Mouse (Mus musculus): Measurements from ENCODE around the gene Myo1f.

Myo1f gene

GRCm38 (mm10) chr17:33555223-33555855 is at the start of gene Myo1f:
Gene Myo1f (plus strand): TSS chr17:33555707.
- DNase-seq (ENCODE audit: low read depth), result peak; percentile 56

DNA sequence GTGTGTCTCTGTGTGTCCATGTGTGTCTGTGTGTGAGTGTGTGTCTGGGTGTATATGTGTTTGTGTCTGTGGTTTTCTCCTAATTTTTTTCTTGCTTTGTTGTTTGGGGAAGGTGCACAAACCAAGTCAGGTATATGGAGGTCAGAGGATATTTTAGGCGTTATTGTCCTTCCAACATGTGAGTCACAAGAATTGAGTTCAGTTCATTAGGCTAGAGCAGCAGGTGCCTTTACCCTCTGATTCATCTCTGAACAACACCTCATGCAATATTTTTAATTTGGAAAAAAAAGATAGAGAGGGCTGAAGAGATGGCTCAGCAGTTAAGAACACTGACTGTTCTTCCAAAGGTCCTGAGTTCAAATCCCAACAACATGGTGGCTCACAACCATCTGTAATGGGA is 47.1 kb upstream of the Myo1f start:
- no peak for DNase-seq (ENCODE audit: low read depth)

GRCm38 (mm10) chr17:33510172-33510571 is 45.3 kb upstream of the Myo1f start:
- no peak for DNase-seq (ENCODE audit: low read depth)

DNA sequence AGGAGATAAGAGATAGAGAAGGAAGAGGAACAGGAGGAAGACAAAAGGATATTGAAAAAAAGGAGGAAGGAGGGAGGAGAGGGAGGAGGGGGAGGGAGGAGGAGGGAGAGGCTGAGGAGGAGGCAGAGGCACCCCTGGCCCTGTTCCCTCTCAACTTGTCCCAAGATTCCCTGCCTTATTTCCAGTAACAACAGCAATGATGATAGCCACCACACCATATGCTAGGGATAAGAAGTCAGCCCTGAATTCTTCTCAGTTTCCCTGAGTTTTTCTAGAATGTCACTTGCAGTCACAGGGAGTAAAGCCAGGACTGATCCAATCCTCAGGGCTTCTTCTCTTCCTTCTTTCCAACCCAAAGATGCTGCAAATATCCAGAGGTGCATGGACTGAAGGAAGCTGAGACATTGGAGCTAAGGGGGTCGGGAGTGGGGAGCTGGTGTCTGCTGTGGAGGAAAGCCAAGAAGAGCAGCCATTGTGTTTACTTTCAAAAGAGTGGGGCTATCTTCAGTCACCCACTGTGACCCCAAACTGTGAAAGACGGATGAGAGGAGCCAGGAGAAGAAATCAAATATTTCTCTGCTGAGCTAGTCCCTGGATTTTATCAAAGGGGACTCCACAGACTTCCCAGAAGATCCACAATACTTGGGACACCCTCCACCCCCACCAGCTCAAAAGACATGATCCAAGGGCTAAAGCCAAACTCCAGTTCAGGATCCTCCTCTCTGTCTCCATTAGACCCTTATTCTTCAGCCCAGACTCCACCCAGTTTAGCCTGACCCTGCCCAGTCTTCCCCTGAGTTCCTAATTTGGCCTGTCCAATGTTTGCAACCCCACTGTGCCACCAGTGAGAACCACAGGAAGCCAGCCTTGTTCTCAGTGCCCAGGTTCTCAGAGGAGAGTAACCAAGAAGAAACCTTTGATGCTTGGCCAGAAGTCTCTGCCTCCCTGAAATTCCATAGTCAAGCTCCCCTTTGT is 42.8 kb upstream of the Myo1f start:
- DNase-seq (ENCODE audit: low read depth), result no peak

DNA sequence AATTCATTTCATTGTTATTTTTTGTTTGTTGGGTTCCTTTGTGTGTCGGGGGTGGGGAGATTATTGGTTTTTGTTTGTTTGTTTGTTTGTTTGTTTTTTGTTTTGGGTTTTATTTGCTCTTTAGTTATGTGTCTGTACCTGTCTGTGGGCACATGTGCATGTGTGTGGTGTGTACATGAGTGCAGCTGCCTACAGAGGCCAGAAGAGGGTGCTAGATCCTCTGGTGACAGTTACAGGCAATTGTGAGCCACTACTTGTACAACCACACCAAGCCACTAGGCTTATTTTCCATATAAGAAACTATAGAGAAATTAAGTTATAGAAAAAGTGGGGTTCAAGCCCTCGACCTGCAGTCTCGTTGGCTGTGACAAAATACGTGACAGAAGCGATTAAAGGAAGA is 41.6 kb upstream of the Myo1f start:
- peak; percentile 35 for DNase-seq (ENCODE audit: low read depth)

GRCm38 (mm10) chr17:33520366-33520765 is 35.1 kb upstream of the Myo1f start:
- DNase-seq (ENCODE audit: low read depth), result no peak

DNA sequence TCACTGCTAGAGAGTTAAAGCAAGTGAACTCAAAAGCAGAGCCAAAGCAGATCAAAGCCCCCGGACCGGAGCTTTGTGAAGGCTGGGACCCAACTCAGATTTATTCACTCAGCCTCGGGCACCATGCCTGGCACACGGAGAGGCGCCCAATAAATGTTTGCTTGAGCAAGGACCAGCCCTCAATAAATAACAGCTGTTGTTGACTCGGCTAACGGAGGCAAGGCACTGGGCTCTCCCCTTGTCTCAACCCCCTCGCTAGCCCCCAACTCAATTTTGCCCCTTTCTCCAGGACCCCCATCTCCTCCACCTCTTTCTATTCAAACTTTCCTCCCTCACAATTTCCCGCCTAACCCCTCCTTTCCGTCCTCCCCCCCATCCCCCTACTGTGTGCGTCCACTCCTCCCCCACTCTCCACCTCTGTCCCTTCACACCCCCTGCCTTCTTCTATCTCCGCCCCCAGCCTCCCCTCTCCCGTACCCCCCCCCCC is 32.0 kb upstream of the Myo1f start:
- peak; percentile 38 for DNase-seq (ENCODE audit: low read depth)

DNA sequence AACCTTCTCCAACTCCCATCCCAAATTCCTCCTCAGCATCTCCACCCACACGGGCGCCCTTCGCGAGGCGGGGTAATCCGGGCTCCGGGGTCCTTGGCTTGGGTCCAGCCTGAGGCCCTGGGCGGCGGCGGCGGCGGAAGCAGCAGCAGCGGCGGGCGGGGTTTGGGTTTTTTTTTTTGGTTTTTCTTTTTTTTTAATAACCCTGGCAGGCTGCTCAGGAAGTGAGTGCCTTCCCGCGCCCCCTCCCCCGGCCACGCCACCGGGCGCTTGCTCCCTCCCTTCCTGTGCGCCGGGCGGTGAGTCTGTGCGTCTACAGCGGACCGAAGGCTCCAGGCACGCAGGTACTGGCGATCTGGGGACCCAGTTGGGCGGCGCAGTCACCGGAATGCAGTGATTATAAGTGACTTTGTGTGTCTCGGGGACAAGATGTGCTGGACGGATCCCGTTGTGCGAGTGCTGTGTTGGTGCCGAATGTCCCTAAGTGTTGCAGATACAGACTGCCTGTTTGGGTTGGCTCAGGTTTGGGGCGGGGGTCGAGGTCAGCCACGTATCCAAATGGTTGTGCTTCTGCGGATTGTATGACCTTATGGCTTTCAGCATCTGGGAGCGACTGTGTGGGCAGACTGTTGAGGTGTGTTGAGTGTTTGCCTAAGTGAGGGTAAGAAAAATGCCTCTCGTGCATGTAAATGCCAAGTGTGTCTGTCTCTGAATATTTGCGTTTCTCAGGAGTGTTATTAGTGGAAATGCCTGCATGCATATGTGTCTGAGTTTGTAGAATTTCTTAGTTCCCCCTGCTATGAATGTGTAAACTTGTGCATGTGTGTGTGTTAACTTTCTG is 31.4 kb upstream of the Myo1f start, which contains the start of gene Adamts10:
Gene Adamts10 (plus strand): TSS at position 287 of the 838 bp plus-strand sequence.
- peak; percentile 83 for DNase-seq (ENCODE audit: low read depth)

GRCm38 (mm10) chr17:33524806-33525373 is 30.6 kb upstream of the Myo1f start:
- peak; percentile 27 for DNase-seq (ENCODE audit: low read depth)

GRCm38 (mm10) chr17:33526506-33526905 is 29.0 kb upstream of the Myo1f start:
- DNase-seq (ENCODE audit: low read depth), result no peak

DNA sequence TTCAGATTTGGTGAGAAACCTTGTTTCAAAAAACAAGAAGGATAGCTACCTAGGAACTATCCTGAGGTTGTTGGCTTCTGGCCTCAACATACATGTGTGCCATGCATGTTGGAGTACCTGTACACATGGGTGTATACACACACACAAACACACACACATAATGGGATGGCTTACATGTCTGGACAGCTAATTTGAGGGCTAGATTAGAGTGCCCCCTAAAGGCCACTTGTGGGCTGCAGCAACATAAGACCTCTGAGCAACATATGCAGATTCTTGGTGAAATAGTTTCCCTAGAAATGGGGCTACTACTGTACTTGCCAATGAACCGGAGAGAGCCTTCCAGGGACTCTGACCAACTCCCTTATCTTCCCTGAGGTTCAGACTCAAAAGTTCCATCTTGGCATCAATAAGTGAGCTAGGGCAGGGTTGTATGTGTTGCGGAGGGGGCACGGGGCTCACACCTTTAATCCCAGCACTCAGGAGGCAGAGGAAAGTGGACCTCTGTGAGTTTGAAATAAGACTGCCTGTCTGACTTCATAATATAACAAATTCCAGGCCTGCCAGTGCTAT is 16.3 kb upstream of the Myo1f start:
- peak; percentile 76 for DNase-seq (ENCODE audit: low read depth)

DNA sequence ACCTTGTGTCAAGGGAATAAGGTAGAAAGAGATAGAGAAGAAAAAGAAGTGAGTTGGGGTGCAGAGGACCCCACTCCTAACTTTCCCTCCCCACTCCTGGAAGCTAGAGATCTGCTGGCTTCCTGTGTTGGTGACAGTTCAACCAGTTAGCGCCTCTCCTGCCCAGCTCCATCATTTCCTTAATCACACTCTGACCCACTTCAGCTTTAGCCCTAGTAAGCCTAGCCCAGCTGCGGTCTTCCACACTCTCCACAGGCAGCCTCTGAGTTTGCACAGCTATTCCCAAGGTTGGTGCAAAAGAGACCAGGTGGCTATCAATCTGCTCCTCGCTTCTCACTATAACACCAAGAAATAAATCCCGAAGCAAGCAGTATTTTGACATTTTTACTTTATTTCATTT is 15.6 kb upstream of the Myo1f start:
- DNase-seq (ENCODE audit: low read depth), result no peak

- DNase-seq (ENCODE audit: low read depth), result no peak
These were observed 6.3 kb upstream of the Myo1f start for GRCm38 (mm10) chr17:33549212-33549611.

GRCm38 (mm10) chr17:33550388-33550787 is 5.1 kb upstream of the Myo1f start:
- DNase-seq (ENCODE audit: low read depth), result no peak

- no peak for DNase-seq (ENCODE audit: low read depth)
These were observed 3.4 kb upstream of the Myo1f start for GRCm38 (mm10) chr17:33552113-33552512.

DNA sequence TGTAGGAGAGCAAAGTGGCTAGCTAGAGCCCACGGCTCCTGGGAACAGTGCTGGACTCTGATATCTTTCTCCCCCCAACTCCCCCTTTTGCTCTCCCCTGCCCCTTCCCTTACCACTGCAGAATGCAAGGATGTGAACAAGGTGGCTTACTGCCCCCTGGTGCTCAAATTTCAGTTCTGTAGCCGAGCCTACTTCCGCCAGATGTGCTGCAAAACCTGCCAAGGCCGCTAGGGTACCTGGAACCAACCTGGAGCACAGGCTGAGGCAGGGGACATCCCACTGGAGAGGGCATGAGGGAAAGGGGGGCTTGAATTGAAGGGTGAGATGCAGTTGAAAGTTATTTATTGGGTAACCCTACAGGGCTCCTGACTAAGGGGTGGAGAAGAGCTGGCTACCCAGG is 2.5 kb upstream of the Myo1f start:
- DNase-seq (ENCODE audit: low read depth), result peak; percentile 68

DNA sequence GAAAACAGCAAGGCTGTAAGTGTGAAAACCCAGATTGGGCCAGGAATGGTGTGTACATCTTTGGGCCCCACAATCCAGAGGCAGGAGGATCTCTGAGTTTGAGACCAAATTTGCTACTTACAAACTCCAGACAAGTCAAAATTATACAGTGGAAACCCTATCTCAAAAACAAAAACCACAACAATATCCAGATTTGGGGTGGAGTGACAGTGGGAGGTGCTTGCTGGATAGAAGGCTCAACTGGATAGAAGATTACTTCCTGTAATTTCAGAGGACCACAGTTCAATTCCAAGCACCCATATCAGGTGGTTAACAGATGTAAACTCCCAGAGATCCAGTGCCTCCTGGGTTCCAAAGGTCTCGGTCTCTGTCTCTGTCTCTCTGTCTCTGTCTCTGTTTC is 971 bp upstream of the Myo1f start:
- peak; percentile 21 for DNase-seq (ENCODE audit: low read depth)

DNA sequence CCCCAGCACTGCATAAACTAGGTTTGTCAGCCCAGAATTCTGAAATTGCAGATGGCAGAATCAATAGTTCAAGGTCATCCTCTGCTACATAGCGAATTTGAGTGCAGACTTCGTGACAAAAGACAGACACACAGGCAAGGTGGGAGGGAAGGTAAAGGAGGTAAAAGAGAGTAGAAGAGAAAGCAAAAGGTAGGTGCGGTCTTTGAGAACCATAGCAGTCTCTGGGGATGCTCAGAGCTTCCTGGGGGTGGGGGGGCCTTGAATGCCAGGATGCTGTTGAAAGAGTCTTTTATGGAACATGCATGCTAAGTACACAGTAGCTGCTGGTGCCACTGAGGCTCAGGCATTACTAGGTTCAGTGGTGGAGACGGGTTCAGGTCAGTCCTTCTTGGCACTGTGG is 2.4 kb downstream of the Myo1f start:
- DNase-seq (ENCODE audit: low read depth), result no peak

DNA sequence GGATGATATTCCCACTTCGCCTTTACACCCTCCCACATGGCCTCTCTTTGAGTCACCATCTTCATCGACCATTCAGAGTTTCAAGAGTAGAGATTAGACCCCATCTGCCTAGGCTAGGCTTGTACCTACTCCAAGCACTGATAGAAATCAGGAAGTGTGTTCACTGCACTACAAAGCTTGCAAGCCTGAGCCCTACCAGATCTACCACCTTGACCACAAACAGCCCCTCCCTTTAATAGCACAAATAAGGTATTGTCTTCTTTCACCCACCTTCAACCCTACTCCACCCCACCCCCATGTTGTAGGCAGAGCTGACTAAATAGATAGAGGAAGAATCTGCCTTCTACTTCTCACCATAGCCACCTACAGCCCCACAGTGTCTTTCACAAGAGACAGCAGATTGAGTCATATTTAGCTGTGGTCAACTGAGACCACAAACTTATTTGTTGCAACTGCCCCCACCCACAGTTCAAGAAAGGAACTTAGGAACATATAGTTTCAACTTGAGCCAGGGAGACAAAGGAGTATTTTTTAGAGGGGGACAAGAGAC is 8.1 kb downstream of the Myo1f start:
- peak; percentile 15 for DNase-seq (ENCODE audit: low read depth)

DNA sequence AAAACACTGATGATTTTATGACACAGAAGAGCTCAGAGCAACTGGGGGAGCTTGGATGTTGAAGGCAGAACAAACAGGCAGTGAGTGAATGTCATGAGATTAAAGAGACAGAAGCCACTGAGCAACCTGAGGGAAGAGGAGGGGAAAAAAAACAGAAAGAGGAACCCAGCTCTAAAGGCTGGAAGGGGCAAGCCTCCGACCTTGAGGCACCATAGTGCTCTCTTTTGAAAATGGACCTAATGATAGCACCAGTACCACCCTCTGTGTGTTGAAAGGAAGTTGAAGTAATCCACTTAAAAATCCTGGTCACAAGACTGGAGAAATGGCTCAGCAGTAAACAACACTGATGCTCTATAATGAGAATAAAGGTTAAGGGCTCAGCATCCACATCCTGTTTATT is 9.1 kb downstream of the Myo1f start:
- DNase-seq (ENCODE audit: low read depth), result no peak

- no peak for DNase-seq (ENCODE audit: low read depth)
These were observed 10.7 kb downstream of the Myo1f start for GRCm38 (mm10) chr17:33566182-33566581.

All from naive thymus-derived CD4-positive, alpha-beta T cell, adult 2 months (primary cell).